Mouse (Mus musculus) myocyte (in vitro differentiated cells): Measurements from ENCODE around the gene Larp1.

Experiments
- E2F4 ChIP-seq: IDR thresholded peaks from one replicate; pipeline ENCODE4 v1.6.1; 2011; ENCODE audit warnings: mild to moderate bottlenecking, control low read depth, moderate library complexity; ENCODE audit not compliant: insufficient read depth
- MAX ChIP-seq: IDR thresholded peaks from one replicate; pipeline ENCODE4 v1.6.1; 2011; ENCODE audit warnings: low read depth, mild to moderate bottlenecking, control low read depth
- MYOG ChIP-seq, 3 experiments: IDR thresholded peaks; one replicate each; pipeline ENCODE4 v1.6.1; 2011; ENCODE audit warnings: control low read depth in 2 of 3, low read depth in 2 of 3, mild to moderate bottlenecking in 2 of 3; ENCODE audit not compliant: insufficient read length in 2 of 3, control insufficient read depth in 1 of 3, insufficient read depth in 1 of 3
- POLR2A ChIP-seq: IDR thresholded peaks from one replicate; pipeline ENCODE4 v1.6.1; 2011; ENCODE audit warnings: low read depth, mild to moderate bottlenecking, control low read depth, moderate library complexity; ENCODE audit not compliant: insufficient read length

DNA sequence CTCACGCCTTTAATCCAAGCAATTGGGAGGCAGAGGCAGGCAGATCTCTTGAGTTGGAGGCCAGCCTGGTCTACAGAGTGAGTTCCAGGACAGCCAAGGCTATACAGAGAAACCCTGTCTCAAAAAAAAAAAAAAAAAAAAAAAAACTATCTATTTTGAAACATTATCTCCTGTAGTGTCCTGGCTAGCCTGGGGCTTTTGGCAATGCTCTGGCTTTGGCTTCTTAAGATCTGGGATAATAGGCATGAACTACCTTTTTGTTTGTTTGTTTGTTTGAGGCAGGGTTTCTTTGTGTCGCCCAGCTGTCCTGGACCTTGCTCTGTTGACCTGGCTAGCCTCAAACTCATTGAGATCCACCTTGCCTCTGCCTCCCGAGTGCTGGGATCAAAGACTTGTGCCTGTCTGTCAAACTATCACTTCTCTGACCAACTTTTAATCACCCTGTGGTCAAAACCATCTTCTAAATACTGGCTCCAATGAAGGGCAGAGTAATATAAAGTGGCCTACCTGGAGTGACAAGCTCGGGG is 92.4 kb downstream of the Larp1 start:
- no peak for TF ChIP-seq MAX
- TF ChIP-seq E2F4: no peak
- no peak for TF ChIP-seq POLR2A
- TF ChIP-seq MYOG (IDR thresholded peaks at IDR 0.05; ENCODE audit: control insufficient read depth in 1 of 3, insufficient read depth in 1 of 3, insufficient read length in 2 of 3, low read depth in 2 of 3): no peak
